Mouse (Mus musculus): ENCODE data around the gene Cadm1.

- TF ChIP-seq EP300 (IDR thresholded peaks at IDR 0.05; ENCODE audit: low read depth) (no peak), CTCF (IDR thresholded peaks at IDR 0.05; ENCODE audit: low read depth) (no peak)
Observed at GRCm38 (mm10) chr9:47761601-47762000, 231.6 kb downstream of the Cadm1 start.
